Mouse (Mus musculus) midbrain, postnatal 0 days (tissue): Measurements from ENCODE around the gene Arpc2. TPM values are rescaled to one million over a fixed set of nuclear protein-coding genes. Genes with fewer than 3 reads are reported as not detected.

ENCODE experiments used
- ATAC-seq: fragments of 200-750 bp; cut with Nextera tagmentation; 2 replicates; pipeline ENCODE4 v1.8.0; 2017; ENCODE audit warnings: moderate number of reproducible peaks, mild to moderate bottlenecking, moderate TSS enrichment, moderate library complexity; ENCODE audit not compliant: low FRiP score
- DNase-seq: peaks from one replicate; pipeline ENCODE4 v3.0.0-alpha.2; 2015; ENCODE audit warnings: low spot score
- H3K27ac ChIP-seq: fragments of 300-500 bp; sonication (generic); 2 replicates; pipeline ENCODE4 v1.5.1; 2014; ENCODE audit warnings: low read depth, mild to moderate bottlenecking, low read length, mixed read lengths
- H3K27me3 ChIP-seq: fragments of 300-500 bp; sonication (generic); 2 replicates; pipeline ENCODE4 v1.6.1; 2014; ENCODE audit warnings: low read length, control low read depth, mixed read lengths; ENCODE audit not compliant: insufficient read depth
- H3K36me3 ChIP-seq: fragments of 300-500 bp; sonication (generic); 2 replicates; pipeline ENCODE4 v1.6.1; 2014; ENCODE audit warnings: low read length, control low read depth, mixed read lengths; ENCODE audit not compliant: insufficient read depth
- H3K4me1 ChIP-seq: fragments of 300-500 bp; sonication (generic); 2 replicates; pipeline ENCODE4 v1.6.1; 2014; ENCODE audit warnings: mild to moderate bottlenecking, control low read depth, antibody characterized with exemption, low read length, mixed read lengths; ENCODE audit not compliant: insufficient read depth
- H3K4me2 ChIP-seq: fragments of 300-500 bp; sonication (generic); 2 replicates; pipeline ENCODE4 v1.6.1; 2014; ENCODE audit warnings: low read depth, mild to moderate bottlenecking, low read length, mixed read lengths; ENCODE audit not compliant: poor library complexity, severe bottlenecking
- H3K4me3 ChIP-seq: fragments of 300-500 bp; sonication (generic); 2 replicates; pipeline ENCODE4 v1.5.1; 2014; ENCODE audit warnings: low read depth, mild to moderate bottlenecking, low read length, moderate library complexity
- H3K9ac ChIP-seq: fragments of 300-500 bp; sonication (generic); replicated peaks from 2 replicates; pipeline ENCODE4 v1.6.1; 2014; ENCODE audit warnings: mild to moderate bottlenecking, low read length, moderate library complexity, mixed read lengths; ENCODE audit not compliant: poor library complexity, severe bottlenecking
- H3K9me3 ChIP-seq: fragments of 300-500 bp; sonication (generic); 2 replicates; pipeline ENCODE4 v1.6.1; 2016; ENCODE audit warnings: low read length, control low read depth
- CTCF ChIP-seq: IDR thresholded peaks from 2 replicates; pipeline ENCODE4 v1.5.1; 2016; ENCODE audit warnings: antibody characterized with exemption, mild to moderate bottlenecking
- WGBS: fragments of 180-500 bp; shearing (Covaris S2); extraction: QIAGEN DNeasy Blood & Tissue Kit; methylation state at CpG from one replicate; pipeline ENCODE4 v1.1.7; 2014; 5-methylcytosine and 5-hydroxymethylcytosine counted together
- polyA plus RNA-seq: library from polyadenylated mRNA; unstranded; fragments of >200 nt; fragmentation: Nextera tagmentation; extraction: Ambion mirVana; gene quantifications from 2 replicates; pipeline ENCODE4 v1.2.1, GENCODE M21; 2015
- total RNA-seq: library from RNA; depleted of rRNA; stranded (reverse); fragments of >200 nt; gene quantifications from 2 replicates; pipeline ENCODE4 v1.2.3, GENCODE M21; 2014

The Arpc2 gene
- total and polyA plus RNA-seq, 2 experiments from 2014 or later = 149 to 464 TPM

DNA sequence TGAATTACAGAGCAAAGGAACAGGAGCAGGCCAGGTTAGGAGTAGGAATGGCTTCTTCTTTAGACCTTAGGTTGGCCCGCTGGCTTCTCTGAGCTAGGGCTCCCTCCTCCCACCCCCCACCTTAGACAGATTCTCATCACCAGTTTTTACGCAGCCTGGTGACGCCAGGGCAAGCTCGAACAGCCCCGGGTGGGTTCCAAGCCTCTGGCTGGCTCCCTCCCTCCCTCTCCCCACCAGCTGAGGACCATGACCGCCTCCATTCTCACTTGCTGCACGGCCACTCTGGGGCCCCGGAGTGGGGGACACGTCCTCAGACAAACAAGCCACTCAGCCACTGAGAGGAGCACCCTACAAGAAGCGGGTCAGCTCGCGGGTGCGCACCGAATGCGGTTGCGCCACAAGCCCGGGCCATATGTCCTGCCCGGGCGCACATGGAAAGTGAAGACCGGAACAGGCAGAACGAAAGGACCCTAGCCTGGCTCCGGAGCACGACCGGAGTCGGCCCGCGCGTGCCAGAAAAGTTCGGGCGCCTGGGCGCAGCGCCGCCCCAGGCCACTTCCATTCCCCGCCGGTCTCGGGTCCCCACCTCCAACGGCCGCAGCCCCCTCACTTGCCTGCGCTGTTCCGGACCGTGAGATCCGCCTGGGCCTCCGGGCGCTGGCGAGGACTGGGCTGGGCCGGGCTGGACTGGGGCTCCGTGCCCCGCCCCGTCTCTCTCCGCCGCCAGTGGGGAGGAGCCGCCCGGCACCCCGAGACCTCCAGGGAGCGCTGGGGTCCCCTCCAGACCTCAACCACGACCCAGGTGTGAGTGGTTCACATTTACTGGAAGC is 67.8 kb downstream of the Arpc2 start:
- peak overlapping the region; percentile 51 for H3K9ac ChIP-seq
- H3K4me2 ChIP-seq = peak overlapping the region; percentile 56
- 0 out of 2 replicates have a peak, but pooled peaks cover 3% of the 10 kb centered on the region for H3K36me3 ChIP-seq
- ATAC-seq (peak; percentile 85), DNase-seq (peak; percentile 36)
- TF ChIP-seq CTCF = no peak; the same call in 1 of the 2 replicates
- H3K4me3 ChIP-seq = peak overlapping the region; percentile 41
- H3K9me3 ChIP-seq = no peaks in the 10 kb centered on the region
- H3K27me3 ChIP-seq = peaks cover 9% of the 10 kb centered on the region
- WGBS = 4% methylated on average over 38 of the region's 56 CpGs
- H3K27ac ChIP-seq = peak overlapping the region; percentile 39; the same call in 1 of the 2 replicates
- 0 out of 2 replicates have a peak, but pooled peaks cover 3% of the 10 kb centered on the region for H3K4me1 ChIP-seq

- ATAC-seq (no peak), DNase-seq (no peak)
- peak overlapping the region; percentile 51 for H3K9ac ChIP-seq
- WGBS = 27% methylated on average over 12 of the region's 12 CpGs
- H3K4me3 ChIP-seq = peak overlapping the region; percentile 41
- no peak for TF ChIP-seq CTCF
- H3K9me3 ChIP-seq = no peaks in the 10 kb centered on the region
- H3K36me3 ChIP-seq = no peaks in the 10 kb centered on the region
- peak overlapping the region; percentile 39; the same call in 1 of the 2 replicates for H3K27ac ChIP-seq
- H3K27me3 ChIP-seq = peaks cover 9% of the 10 kb centered on the region
- H3K4me1 ChIP-seq = 0 out of 2 replicates have a peak, but pooled peaks cover 3% of the 10 kb centered on the region
- H3K4me2 ChIP-seq = peak overlapping the region; percentile 56
These were observed 68.5 kb downstream of the Arpc2 start for GRCm38 (mm10) chr1:74304339-74304790.

DNA sequence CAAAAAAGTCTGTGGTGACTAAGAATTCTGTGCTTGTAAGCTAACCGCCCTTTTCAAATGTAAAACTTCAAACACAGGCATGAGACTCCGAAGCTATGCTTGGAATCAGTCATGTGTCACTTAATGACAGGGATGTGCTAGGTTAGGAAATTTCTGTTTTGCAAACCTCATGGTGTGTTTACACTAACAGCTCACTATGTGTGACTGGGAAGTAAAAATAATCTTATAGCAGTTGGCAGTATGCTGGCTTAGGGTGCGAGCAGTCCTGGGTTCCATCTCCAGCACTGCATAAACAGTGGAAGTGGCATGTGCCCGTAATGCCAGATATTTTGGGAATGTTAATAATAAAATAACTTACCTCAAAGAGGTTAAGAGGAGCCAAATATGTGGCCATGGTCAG is 69.1 kb downstream of the Arpc2 start:
- ATAC-seq (no peak), DNase-seq (no peak)
- H3K36me3 ChIP-seq = no peaks in the 10 kb centered on the region
- no peak for TF ChIP-seq CTCF
- H3K4me3 ChIP-seq = no peak overlapping the region
- H3K9ac ChIP-seq = no peak overlapping the region
- H3K27me3 ChIP-seq = peaks cover 9% of the 10 kb centered on the region
- no peak overlapping the region for H3K27ac ChIP-seq
- WGBS = 86% methylated on average over 4 of the region's 4 CpGs
- 0 out of 2 replicates have a peak, but pooled peaks cover 3% of the 10 kb centered on the region for H3K4me1 ChIP-seq
- no peaks in the 10 kb centered on the region for H3K9me3 ChIP-seq
- H3K4me2 ChIP-seq = no peak overlapping the region

- no peak for ATAC-seq
- no peak for DNase-seq
- H3K9me3 ChIP-seq = no peaks in the 10 kb centered on the region
- no peak within 1 kb of the TSS for H3K27ac ChIP-seq
- H3K4me2 ChIP-seq = no peak within 1 kb of the TSS
- H3K9ac ChIP-seq = no peak within 1 kb of the TSS
- 0 out of 2 replicates have a peak, but pooled peaks cover 3% of the 10 kb centered on the region for H3K4me1 ChIP-seq
- peaks cover 9% of the 10 kb centered on the region for H3K27me3 ChIP-seq
- 94% methylated on average over 2 of the region's 2 CpGs for whole genome bisulfite sequencing
- H3K36me3 ChIP-seq = no peaks in the 10 kb centered on the region
- TF ChIP-seq CTCF = no peak
- no peak within 1 kb of the TSS for H3K4me3 ChIP-seq
These were observed 69.6 kb downstream of the Arpc2 start, which contains the start of gene Tmbim1 for GRCm38 (mm10) chr1:74305522-74305921. TSS of gene Tmbim1 (minus strand) at chr1:74305622.

DNA sequence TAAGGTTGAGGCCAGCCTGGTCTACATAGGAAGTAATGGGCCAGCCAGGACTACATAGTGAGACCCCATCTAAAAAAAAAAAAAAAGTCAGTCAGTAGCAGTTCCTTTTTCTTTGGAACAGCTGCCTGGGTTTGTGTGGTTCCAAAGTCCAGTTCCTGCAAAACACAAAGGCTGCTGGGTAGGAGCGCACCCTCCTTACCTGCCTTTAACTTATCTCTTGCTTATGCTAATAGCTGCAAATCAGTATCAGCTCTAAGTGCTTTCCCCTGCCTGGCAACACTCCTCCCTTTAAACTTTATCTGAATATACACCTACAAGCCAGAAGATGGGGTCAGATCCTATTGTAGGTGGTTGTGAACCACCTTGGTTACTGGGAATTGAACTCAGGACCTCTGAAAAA is 71.3 kb downstream of the Arpc2 start:
- no peak overlapping the region for H3K27ac ChIP-seq
- no peak overlapping the region for H3K9ac ChIP-seq
- no peak overlapping the region for H3K4me2 ChIP-seq
- DNase-seq (no peak), ATAC-seq (no peak)
- H3K4me3 ChIP-seq = no peak overlapping the region
- H3K9me3 ChIP-seq = no peaks in the 10 kb centered on the region
- H3K27me3 ChIP-seq = peaks cover 9% of the 10 kb centered on the region
- 0 out of 2 replicates have a peak, but pooled peaks cover 3% of the 10 kb centered on the region for H3K4me1 ChIP-seq
- 91% methylated on average over 1 of the region's 1 CpGs for WGBS
- TF ChIP-seq CTCF = no peak
- no peaks in the 10 kb centered on the region for H3K36me3 ChIP-seq
